Mouse (Mus musculus) liver, embryonic 14.5 days (tissue): ENCODE data around the gene Olfr568.

Experiments used
- CTCF ChIP-seq: IDR thresholded peaks from 2 replicates; pipeline ENCODE4 v1.5.1; 2016; ENCODE audit warnings: antibody characterized with exemption, low read depth, control low read depth
- EP300 ChIP-seq: IDR thresholded peaks from 2 replicates; pipeline ENCODE4 v1.6.1; 2016; ENCODE audit warnings: antibody characterized with exemption, low read depth

- TF ChIP-seq CTCF (no peak), EP300 (no peak)
Observed at GRCm38 (mm10) chr7:102917032-102917875, 40.3 kb downstream of the Olfr568 start, which contains the start of gene Olfr571.
